Mouse (Mus musculus): Measurements from ENCODE around the gene Cxcr6. TPM values are rescaled to one million over a fixed set of nuclear protein-coding genes. Genes with fewer than 3 reads are reported as not detected.

Cxcr6 gene
- polyA plus RNA-seq, 1 experiment from 2014 or later: 0.19 TPM

Other genes with a start within 250 kb of the Cxcr6 start
- gene Slc6a20b, start 173.9 kb upstream of the Cxcr6 start, polyA plus RNA-seq (2016; fragmentation: Nextera tagmentation; extraction: Ambion mirVana): 0.15 and 0.20 TPM in 2 replicates
- gene Ccr9, start 128.0 kb upstream of the Cxcr6 start, polyA plus RNA-seq (2016; fragmentation: Nextera tagmentation; extraction: Ambion mirVana): 0.06 and 0.10 TPM in 2 replicates
- gene Slc6a20a, start 127.6 kb upstream of the Cxcr6 start, polyA plus RNA-seq (2016; fragmentation: Nextera tagmentation; extraction: Ambion mirVana): 0.08 TPM in 1 of 2 replicates, not detected in the other
- gene Lztfl1, start 88.8 kb upstream of the Cxcr6 start, polyA plus RNA-seq (2016; fragmentation: Nextera tagmentation; extraction: Ambion mirVana): 35.3 and 35.6 TPM in 2 replicates
- 8.4 and 10.6 TPM in 2 replicates for gene Fyco1, start 45.4 kb downstream of the Cxcr6 start, polyA plus RNA-seq (2016; fragmentation: Nextera tagmentation; extraction: Ambion mirVana)
- not detected in 2 replicates for gene Xcr1, start 55.6 kb downstream of the Cxcr6 start, polyA plus RNA-seq (2016; fragmentation: Nextera tagmentation; extraction: Ambion mirVana)
- gene Ccr1, start 162.2 kb downstream of the Cxcr6 start, polyA plus RNA-seq (2016; fragmentation: Nextera tagmentation; extraction: Ambion mirVana): 0.38 and 0.61 TPM in 2 replicates
- not detected in 2 replicates for gene Ccr1l1, start 171.9 kb downstream of the Cxcr6 start, polyA plus RNA-seq (2016; fragmentation: Nextera tagmentation; extraction: Ambion mirVana)
- not detected in 2 replicates for gene Ccr3, start 215.5 kb downstream of the Cxcr6 start, polyA plus RNA-seq (2016; fragmentation: Nextera tagmentation; extraction: Ambion mirVana)